Mouse (Mus musculus) embryonic facial prominence, embryonic 10.5 days (tissue): Measurements from ENCODE around the gene Gm45808. TPM values are rescaled to one million over a fixed set of nuclear protein-coding genes. Genes with fewer than 3 reads are reported as not detected.
A peak's percentile ranks its signal among the peaks of the same experiment; 100 is the strongest.
"Not testable (repeated sequence)": the region's sequence is repeated elsewhere in the genome, so short reads cannot be mapped to it uniquely, and the experiment has no call there.

Experiments
- DNase-seq: peaks from one replicate; pipeline ENCODE4 v3.0.0-alpha.2; 2017; ENCODE audit warnings: low spot score
- H3K27ac ChIP-seq: fragments of 300-500 bp; sonication (generic); replicated peaks from 2 replicates; pipeline ENCODE4 v1.5.1; 2016; ENCODE audit warnings: mild to moderate bottlenecking
- H3K27me3 ChIP-seq: fragments of 300-500 bp; sonication (generic); replicated peaks from 2 replicates; pipeline ENCODE4 v1.6.1; 2016; ENCODE audit warnings: low read depth, mild to moderate bottlenecking; ENCODE audit not compliant: poor library complexity, severe bottlenecking
- H3K36me3 ChIP-seq: fragments of 300-500 bp; sonication (generic); replicated peaks from 2 replicates; pipeline ENCODE4 v1.6.1; 2016; ENCODE audit warnings: mild to moderate bottlenecking, moderate library complexity
- H3K4me1 ChIP-seq: fragments of 300-500 bp; sonication (generic); 2 replicates; pipeline ENCODE4 v1.6.1; 2016
- H3K4me3 ChIP-seq: fragments of 300-500 bp; sonication (generic); 2 replicates; pipeline ENCODE4 v1.5.1; 2016; ENCODE audit warnings: mild to moderate bottlenecking, moderate library complexity
- H3K9me3 ChIP-seq: fragments of 300-500 bp; sonication (generic); 2 replicates; pipeline ENCODE4 v1.6.1; 2016; ENCODE audit warnings: mild to moderate bottlenecking
- WGBS: fragments of 180-500 bp; shearing (Covaris S2); methylation state at CpG from one replicate; pipeline ENCODE4 v1.1.7; 2016; 5-methylcytosine and 5-hydroxymethylcytosine counted together
- polyA plus RNA-seq: library from polyadenylated mRNA; unstranded; fragments of >200 nt; fragmentation: Nextera tagmentation; extraction: Ambion mirVana; gene quantifications from 2 replicates; pipeline ENCODE4 v1.2.1, GENCODE M21; 2016

The Gm45808 gene
- polyA plus RNA-seq, 1 experiment from 2014 or later: not detected

GRCm38 (mm10) chr7:45494548-45494947 lies 7.9 kb upstream of the Gm45808 start:
- DNase-seq: no peak
- peaks cover 23% of the 10 kb centered on the region for H3K4me1 ChIP-seq
- no peaks in the 10 kb centered on the region for H3K27me3 ChIP-seq
- H3K36me3 ChIP-seq: peaks cover 79% of the 10 kb centered on the region
- no peaks in the 10 kb centered on the region for H3K9me3 ChIP-seq
- no peak overlapping the region for H3K27ac ChIP-seq
- 83% methylated on average over 9 of the region's 9 CpGs for WGBS
- H3K4me3 ChIP-seq: no peak overlapping the region

DNA sequence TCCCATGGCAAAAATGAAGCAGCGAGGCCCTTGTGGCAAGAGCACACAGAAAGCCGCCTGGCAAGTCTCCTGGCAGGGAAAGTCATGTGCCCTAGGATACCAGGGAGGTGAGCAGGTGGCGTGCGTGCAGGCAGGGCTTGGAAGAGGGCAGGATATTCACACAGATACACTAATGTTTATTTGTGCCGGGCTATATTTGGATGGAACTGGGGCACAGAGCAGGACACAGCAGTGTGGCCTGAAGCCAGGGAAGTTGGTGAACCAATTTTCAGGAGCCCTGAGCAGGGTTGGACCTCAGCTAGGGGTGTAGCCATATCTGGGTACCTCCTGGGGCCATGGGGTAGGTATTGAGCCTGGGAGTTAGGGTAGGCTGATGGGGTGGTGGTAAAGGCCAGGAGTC lies 6.3 kb upstream of the Gm45808 start:
- WGBS: 95% methylated on average over 5 of the region's 5 CpGs
- Histone ChIP-seq H3K4me1 (peaks cover 39% of the 10 kb centered on the region), H3K9me3 (no peaks in the 10 kb centered on the region), H3K27me3 (no peaks in the 10 kb centered on the region), H3K36me3 (peaks cover 63% of the 10 kb centered on the region), H3K27ac (no peak overlapping the region), H3K4me3 (no peak overlapping the region)
- no peak for DNase-seq

DNA sequence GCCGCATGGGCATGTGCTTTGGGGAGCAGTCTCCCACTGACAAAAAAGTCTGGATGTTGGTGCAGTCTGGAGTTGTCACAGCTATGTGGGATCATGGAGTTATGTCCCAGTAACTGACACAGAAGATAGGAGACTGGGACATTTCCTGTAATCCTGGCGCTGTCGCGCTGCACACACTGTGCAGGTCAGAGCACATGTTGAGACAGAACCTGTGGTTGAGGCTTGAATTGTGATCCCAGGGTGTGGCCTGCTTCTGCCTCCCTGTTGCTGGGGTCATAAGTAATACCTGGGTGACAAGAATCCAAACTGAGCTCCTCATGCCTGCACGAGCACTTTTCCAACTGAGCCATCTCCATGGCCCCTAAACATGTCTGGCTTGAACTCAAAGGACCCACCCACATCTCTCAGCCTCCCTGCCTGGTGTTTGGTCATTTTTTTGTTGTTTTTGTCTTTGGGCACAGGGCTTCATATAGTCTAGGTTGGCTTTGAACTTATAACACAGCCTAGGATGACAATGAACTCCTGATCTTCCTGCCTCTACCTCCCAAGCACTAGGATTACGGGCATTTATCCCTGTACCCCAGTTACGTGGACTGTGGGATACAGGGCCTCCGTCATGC lies 5.7 kb upstream of the Gm45808 start:
- H3K4me1 ChIP-seq: peaks cover 45% of the 10 kb centered on the region
- no peak overlapping the region for H3K27ac ChIP-seq
- DNase-seq: no peak
- H3K27me3 ChIP-seq: no peaks in the 10 kb centered on the region
- no peak overlapping the region for H3K4me3 ChIP-seq
- 94% methylated on average over 8 of the region's 8 CpGs for WGBS
- no peaks in the 10 kb centered on the region for H3K9me3 ChIP-seq
- peaks cover 57% of the 10 kb centered on the region for H3K36me3 ChIP-seq

DNA sequence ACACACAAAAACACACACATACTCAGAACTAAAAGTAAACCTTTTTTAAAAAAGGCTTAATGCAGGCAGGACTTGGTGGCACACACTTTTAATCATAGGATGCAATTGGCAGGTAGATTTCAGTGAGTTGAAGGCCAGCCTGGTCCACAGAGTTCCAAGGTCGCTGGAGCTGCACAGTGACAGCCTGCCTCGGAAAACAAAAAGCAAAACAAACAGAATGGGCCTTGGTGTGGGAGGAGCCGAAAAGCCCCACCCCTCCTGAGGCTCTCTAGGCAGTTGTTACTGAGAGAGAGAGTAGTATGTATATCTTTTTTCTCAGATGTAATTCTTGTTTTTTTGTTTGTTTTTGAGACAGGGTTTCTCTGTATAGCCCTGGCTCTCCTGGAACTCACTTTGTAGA lies 4.7 kb upstream of the Gm45808 start:
- peaks cover 45% of the 10 kb centered on the region for H3K4me1 ChIP-seq
- no peaks in the 10 kb centered on the region for H3K9me3 ChIP-seq
- 0 out of 2 replicates have a peak overlapping the region, but pooled peaks have one; percentile 23 for H3K4me3 ChIP-seq
- H3K27ac ChIP-seq: no peak overlapping the region
- H3K36me3 ChIP-seq: peaks cover 47% of the 10 kb centered on the region
- H3K27me3 ChIP-seq: no peaks in the 10 kb centered on the region
- WGBS: 25% methylated on average over 3 of the region's 3 CpGs
- no peak for DNase-seq

DNA sequence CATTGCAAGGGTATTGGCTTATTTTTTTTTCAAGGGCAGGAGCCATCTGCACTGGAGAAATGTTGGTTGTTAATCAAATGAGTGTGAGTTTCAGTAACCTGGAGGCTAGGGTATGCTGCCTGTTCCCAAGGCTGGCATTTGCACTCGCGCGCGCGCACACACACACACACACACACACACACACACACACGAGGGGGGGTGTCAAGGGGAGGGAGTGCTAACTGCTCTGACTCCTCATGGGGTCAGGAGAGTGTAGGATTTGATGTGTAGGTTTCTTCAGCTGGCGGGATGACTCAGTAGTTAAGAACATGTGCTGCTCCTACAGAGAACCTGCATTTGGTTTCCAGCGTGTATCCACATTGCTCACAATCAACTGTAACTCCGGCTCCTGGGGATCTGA lies 4.2 kb upstream of the Gm45808 start:
- Histone ChIP-seq H3K27ac (no peak overlapping the region), H3K9me3 (no peaks in the 10 kb centered on the region), H3K4me3 (no peak overlapping the region), H3K27me3 (no peaks in the 10 kb centered on the region), H3K36me3 (peaks cover 45% of the 10 kb centered on the region), H3K4me1 (peaks cover 45% of the 10 kb centered on the region)
- peak; percentile 70 for DNase-seq
- WGBS: 51% methylated on average over 9 of the region's 9 CpGs

DNA sequence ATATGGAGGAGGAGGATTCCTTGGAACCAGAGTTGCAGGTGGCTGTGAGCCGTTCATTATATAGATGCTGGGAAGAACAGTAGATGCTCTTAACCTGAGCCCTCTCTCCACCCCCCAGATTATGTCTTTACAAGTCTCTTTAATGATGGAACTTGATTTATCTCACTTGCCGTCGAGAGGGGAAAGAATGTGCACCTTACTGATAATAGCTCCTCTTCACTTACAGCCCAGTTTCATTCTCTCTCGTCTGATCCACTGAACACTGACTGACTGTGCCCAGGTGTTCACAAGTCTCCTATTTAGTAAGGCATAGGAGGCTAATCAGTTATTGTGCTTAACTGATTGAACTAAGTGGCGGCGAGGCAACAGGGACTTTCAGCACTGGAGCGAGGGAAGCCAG lies 3.0 kb upstream of the Gm45808 start:
- Histone ChIP-seq H3K27me3 (no peaks in the 10 kb centered on the region), H3K27ac (no peak overlapping the region), H3K4me1 (peaks cover 45% of the 10 kb centered on the region), H3K9me3 (no peaks in the 10 kb centered on the region), H3K36me3 (peaks cover 35% of the 10 kb centered on the region), H3K4me3 (no peak overlapping the region)
- no peak for DNase-seq
- 85% methylated on average over 7 of the region's 7 CpGs for WGBS

GRCm38 (mm10) chr7:45488293-45489204 lies 1.9 kb upstream of the Gm45808 start, which contains the start of gene Dhdh:
Gene Dhdh, minus strand, starts transcription at chr7:45488805.
- Histone ChIP-seq H3K9me3 (no peaks in the 10 kb centered on the region), H3K27ac (peak within 1 kb of the TSS; percentile 90), H3K4me3 (peak within 1 kb of the TSS; percentile 68), H3K4me1 (peaks cover 45% of the 10 kb centered on the region), H3K27me3 (no peaks in the 10 kb centered on the region), H3K36me3 (peaks cover 25% of the 10 kb centered on the region)
- WGBS: 6% methylated on average over 38 of the region's 38 CpGs
- peak; percentile 80 for DNase-seq

- Histone ChIP-seq H3K4me1 (peaks cover 45% of the 10 kb centered on the region), H3K36me3 (peaks cover 18% of the 10 kb centered on the region), H3K4me3 (peak overlapping the region; percentile 68), H3K27me3 (no peaks in the 10 kb centered on the region), H3K9me3 (no peaks in the 10 kb centered on the region), H3K27ac (peak overlapping the region; percentile 90)
- peak; percentile 55 for DNase-seq
- WGBS: 21% methylated on average over 11 of the region's 11 CpGs
Measured at GRCm38 (mm10) chr7:45487861-45488292, 1.3 kb upstream of the Gm45808 start.

DNA sequence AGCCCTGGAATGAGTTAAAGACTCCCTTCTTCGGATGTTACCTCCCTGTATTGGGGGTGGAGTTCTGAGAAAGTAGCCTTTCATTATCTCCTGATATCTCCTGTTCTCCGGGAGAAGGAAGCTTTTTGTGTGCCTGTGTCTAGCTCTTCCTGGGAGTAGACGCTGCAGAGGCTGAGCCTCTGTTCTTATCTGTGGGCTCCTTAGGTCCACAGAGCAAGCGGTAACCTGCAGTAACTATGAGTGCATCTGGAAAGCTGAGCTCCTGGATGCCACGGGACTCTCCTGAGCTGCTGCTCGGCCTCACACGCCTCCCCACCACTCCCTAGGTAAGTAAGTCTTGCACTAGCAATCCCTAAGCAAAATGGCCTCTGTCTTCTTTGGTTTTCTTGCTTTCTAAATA lies 453 bp downstream of the Gm45808 start:
- Histone ChIP-seq H3K9me3 (no peaks in the 10 kb centered on the region), H3K36me3 (peaks cover 6% of the 10 kb centered on the region; the same call in 1 of the 2 replicates), H3K4me1 (peaks cover 37% of the 10 kb centered on the region), H3K27me3 (no peaks in the 10 kb centered on the region), H3K27ac (no peak overlapping the region), H3K4me3 (no peak overlapping the region)
- no peak for DNase-seq
- WGBS: 82% methylated on average over 7 of the region's 7 CpGs

- H3K27ac ChIP-seq, H3K36me3 ChIP-seq, DNase-seq, H3K9me3 ChIP-seq, H3K4me3 ChIP-seq, H3K27me3 ChIP-seq: not testable (repeated sequence)
- 91% methylated on average over 5 of the region's 5 CpGs for WGBS
- H3K4me1 ChIP-seq: peaks cover 25% of the 10 kb centered on the region
Measured at GRCm38 (mm10) chr7:45484985-45485384, 1.6 kb downstream of the Gm45808 start.

DNA sequence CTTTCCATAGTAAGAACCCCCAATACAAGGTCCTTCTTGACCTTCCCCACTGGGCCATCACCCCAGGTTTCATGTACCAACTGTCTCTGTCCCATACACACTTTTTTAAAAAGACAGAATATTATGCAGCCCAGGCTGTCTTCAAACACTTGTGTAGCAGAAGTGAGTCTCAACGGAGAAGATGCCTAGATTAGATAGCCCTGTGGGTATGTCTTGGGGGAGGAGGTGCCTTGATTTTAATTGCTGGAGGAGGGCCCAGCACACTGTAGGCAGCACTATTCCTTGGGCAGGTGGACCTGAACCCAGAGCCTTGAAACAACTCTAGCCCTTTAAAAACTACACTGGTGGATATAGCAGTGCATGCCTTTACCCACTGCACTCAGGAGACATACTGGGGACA lies 4.4 kb downstream of the Gm45808 start:
- H3K4me1 ChIP-seq: no peaks in the 10 kb centered on the region; the same call in 1 of the 2 replicates
- no peaks in the 10 kb centered on the region for H3K9me3 ChIP-seq
- 0 out of 2 replicates have a peak overlapping the region, but pooled peaks have one; percentile 6 for H3K27ac ChIP-seq
- no peaks in the 10 kb centered on the region for H3K27me3 ChIP-seq
- H3K36me3 ChIP-seq: peaks cover 14% of the 10 kb centered on the region
- DNase-seq: no peak
- H3K4me3 ChIP-seq: no peak overlapping the region
- WGBS: 74% methylated on average over 1 of the region's 1 CpGs

DNA sequence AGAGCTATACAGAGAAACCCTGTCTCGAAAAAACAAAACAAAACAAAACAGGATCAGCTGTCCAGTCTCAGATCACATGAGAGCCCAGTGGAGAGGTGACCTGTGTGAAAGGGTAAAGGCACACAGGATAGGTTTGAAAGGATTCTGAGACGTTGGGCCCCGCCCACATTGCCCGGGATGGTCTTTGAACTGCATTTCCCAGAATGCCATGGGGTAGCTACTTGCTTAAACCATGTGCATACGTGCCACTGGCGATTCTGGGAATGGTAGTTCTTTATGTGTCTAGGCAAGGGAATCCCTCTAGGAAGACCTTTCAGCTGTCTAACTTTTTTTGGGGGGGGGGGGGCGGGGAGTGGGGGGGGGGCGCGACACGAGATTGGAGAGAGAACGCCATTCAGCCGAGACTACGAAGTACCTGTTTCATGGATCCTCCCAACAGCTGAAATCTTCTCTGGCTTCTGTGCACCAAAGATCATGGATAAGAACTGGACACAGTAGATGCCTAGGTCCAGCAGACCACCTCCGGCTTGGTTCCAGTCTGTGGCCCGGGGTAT lies 5.2 kb downstream of the Gm45808 start, which contains the start of gene Tulp2:
Gene Tulp2 (plus strand): TSS at position 504 of the 554 bp plus-strand sequence.
- Histone ChIP-seq H3K4me1 (no peaks in the 10 kb centered on the region), H3K4me3 (no peak within 1 kb of the TSS), H3K9me3 (no peaks in the 10 kb centered on the region), H3K27me3 (no peaks in the 10 kb centered on the region), H3K36me3 (peaks cover 14% of the 10 kb centered on the region), H3K27ac (0 out of 2 replicates have a peak within 1 kb of the TSS, but pooled peaks have one; percentile 6)
- WGBS: 52% methylated on average over 15 of the region's 15 CpGs
- peak; percentile 56 for DNase-seq
